Mouse (Mus musculus) erythroblast, embryonic 14.5 days (primary cell): ENCODE measurements around the gene Polr1a.

Source experiments
- GATA1 ChIP-seq: IDR thresholded peaks from 2 replicates; pipeline ENCODE4 v1.6.1; 2012; ENCODE audit warnings: low read length, inconsistent platforms, mixed read lengths
- TAL1 ChIP-seq: IDR thresholded peaks from 3 replicates; pipeline ENCODE4 v1.6.1; 2012; ENCODE audit warnings: low read length, inconsistent platforms, mixed read lengths

DNA sequence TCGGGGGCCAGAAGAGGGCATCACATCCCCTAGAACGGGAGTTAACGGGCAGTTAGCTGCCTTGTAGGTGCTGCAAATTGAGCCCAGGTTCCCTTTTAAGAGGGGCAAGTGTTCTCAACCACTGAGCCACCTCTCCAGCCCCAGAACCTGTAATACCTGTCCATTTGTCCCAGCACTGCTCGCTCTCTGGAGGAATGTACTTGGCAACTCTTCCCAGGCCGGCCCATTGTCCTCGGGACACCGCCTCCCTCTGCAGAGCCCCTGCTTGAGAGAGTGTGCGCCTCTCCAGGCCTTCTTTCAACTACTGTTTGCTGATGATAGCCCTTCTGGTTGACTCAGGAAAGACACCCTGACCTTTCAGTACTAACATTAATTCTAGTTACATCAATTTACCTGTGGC, 37.3 kb downstream of the Polr1a start:
- TF ChIP-seq GATA1 (no peak), TAL1 (no peak)
